In the genomic region with DNA sequence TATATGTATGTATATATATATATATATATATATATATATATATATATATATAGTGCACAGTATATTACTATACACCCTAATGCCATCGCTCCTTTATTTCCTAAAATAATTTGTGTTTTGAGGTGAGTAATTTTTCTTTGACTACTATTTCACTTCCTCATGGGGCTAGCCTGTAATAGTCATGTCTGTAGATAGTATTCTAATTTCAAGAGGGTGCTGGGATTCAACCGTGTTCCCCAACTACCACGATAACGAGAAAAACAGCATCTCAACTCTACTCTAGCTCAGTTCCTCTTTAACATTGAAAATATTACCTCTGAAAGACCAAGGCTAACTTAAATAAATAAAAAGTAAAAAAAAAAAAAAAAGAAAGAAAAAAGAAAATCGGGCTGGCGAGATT, we compare ENCODE assay signal across 16 mouse cellular contexts.
"Had no signal": no experiment of that assay in that cellular context is flagged by ENCODE, and none has a peak within 500 bp of the region (broad histone marks: within the 10 kb centered on the region; RNA-seq: fewer than 3 reads in every experiment).

No protein-coding gene starts in this region.

- H3K9ac ChIP-seq: neural tube, embryonic 13.5 days; neural tube, embryonic 15.5 days; stomach, embryonic 15.5 days had no signal

- H3K4me2 ChIP-seq: neural tube, embryonic 13.5 days; neural tube, embryonic 15.5 days; stomach, embryonic 15.5 days had no signal

- H3K27me3 ChIP-seq: neural tube, embryonic 13.5 days; neural tube, embryonic 15.5 days; stomach, embryonic 15.5 days had no signal

- H3K27ac ChIP-seq: neural tube, embryonic 13.5 days; neural tube, embryonic 15.5 days; stomach, embryonic 15.5 days; stomach, postnatal 0 days had no signal

- H3K4me1 ChIP-seq: neural tube, embryonic 15.5 days; stomach, embryonic 15.5 days had no signal

- DNase-seq: retina, postnatal 1 day; right cerebral cortex, adult 18-20 months; right cerebral cortex, postnatal 14 days; right cerebral cortex, postnatal 25 days; right cerebral cortex, postnatal 4 days; spleen, adult 18-20 months; thymus, adult 18-20 months; thymus, adult 2 months; thymus, postnatal 14 days; thymus, postnatal 25 days; thymus, postnatal 36 days; thymus, postnatal 4 days had no signal

- H3K36me3 ChIP-seq: neural tube, embryonic 13.5 days; neural tube, embryonic 15.5 days; stomach, embryonic 15.5 days had no signal

- H3K9me3 ChIP-seq: neural tube, embryonic 13.5 days; neural tube, embryonic 15.5 days; stomach, embryonic 15.5 days had no signal

- H3K4me3 ChIP-seq: neural tube, embryonic 13.5 days; neural tube, embryonic 15.5 days; stomach, embryonic 15.5 days had no signal
